Mouse (Mus musculus) cerebellum, adult 11-12 months (tissue): ENCODE measurements at regions not wholly inside any gene's neighbourhood (a gene's known extent, or its start where the extent isn't known, plus 50 kb on each side); places are given as distances from the start of the nearest gene placed in this dataset.

Source experiments
- DNase-seq: peaks from one replicate; pipeline ENCODE4 v3.0.0; 2022

GRCm38 (mm10) chr1:41810318-41810964, 885.1 kb upstream of the Pou3f3 start:
- DNase-seq, result peak; percentile 12

DNA sequence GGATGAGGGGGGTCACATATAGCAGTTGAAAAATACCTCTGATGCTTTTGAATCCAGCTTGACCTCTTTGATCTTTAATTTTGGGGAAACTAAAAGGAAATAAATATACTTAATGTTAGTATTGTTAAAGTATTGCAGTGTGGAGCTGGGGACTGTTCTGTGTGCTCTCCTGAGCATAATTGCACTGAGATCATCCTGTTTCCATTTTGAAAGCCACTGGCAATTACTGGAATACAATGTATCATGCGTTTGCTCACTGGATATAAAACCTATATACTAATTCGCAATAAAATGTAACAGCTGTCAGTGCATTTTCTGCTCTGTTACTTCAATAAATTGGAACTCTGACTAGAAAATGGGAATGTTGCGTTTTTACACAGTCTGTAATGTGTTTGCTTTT, 884.4 kb upstream of the Pou3f3 start:
- DNase-seq, result no peak

GRCm38 (mm10) chr1:41812071-41812470, 883.5 kb upstream of the Pou3f3 start:
- DNase-seq, result no peak

DNA sequence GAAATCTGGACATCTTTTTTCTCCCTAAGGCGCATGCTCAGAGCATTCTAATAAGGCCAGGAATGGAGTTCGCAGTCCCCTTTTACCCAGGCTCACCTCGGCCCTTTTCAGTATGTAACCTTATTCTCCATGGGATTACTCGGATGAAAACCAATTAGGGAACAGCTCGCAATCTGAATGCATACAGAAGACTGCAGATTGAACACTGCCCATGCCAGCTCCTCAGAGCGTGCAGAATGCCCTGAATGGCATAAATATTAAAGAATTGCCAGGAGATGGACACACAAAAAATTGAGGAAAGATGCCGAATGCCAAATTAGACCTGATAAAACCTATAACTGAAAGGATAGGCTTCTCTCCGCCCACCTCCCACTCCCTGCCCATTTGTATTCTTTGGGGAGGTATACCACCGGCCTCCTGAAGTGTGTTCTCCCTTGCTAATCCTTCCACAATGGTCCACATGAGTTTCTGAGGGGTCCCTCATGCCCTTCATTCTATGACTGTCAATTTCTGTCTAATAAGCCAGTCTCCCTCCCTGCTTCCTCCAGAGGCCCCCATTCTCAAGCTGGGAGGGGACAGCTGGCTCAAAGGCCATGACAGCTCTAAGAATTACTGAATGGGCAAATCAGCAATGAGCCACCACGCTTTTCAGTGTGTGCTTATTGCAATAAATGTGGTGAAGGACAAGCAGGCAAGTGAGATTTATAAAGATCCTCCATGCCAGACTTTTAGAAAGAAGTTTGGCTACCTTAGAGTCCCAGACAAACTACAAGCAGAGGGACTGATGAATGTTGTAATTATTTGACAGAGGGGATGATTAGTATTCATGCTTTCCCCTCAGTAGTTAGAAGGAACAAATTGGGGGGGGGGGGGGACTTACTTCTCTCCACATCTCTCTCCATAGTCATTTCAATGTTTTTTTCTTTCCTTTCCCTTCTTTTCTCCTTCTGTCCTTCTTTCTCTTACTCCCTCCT, 881.2 kb upstream of the Pou3f3 start:
- DNase-seq, result no peak

GRCm38 (mm10) chr1:41815021-41815420, 880.5 kb upstream of the Pou3f3 start:
- DNase-seq, result no peak

GRCm38 (mm10) chr1:41822742-41823141, 872.8 kb upstream of the Pou3f3 start:
- DNase-seq, result no peak

DNA sequence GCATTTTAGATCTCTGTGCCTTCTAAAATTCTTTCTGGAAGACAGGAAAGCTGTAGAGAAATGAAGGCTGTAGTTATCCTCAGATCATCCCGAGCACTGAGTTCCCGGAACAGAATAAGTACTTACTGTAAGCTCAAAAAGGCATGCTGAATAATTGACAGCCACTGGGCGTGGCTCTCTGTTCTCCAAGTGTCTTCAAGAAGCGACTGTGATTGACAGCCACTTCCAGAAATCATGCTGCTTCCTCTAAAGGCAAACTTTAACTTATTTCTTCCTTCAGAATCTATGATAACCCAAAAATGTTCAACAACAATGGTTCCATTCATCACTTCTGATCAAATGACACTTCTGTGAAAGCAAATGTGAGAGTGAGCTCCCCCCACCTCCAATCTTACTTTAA, 870.3 kb upstream of the Pou3f3 start:
- DNase-seq, result no peak

DNA sequence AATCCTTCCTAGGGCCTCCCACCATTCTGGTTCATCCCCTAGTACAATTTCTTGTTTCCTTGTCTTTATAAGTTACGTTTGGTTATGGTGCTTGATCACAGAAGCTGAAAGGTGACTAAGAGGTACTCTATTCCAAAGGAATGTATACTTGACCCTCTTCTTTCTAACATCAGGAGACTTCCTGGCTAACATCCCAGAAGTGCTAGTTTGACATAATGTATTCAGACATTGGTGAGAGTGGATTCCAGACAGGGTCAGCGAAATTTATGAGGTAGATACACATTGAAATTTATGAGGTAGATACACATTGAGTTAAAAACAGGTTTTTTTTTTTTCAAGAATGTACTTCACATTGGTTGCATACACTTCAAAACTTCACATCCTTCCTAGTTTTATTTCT, 863.9 kb upstream of the Pou3f3 start:
- DNase-seq, result no peak
